Mouse (Mus musculus): ENCODE measurements around the gene 2310011J03Rik. TPM values are rescaled to one million over a fixed set of nuclear protein-coding genes. Genes with fewer than 3 reads are reported as not detected.
A peak's percentile ranks its signal among the peaks of the same experiment; 100 is the strongest.

The 2310011J03Rik gene
- 46.6 and 48.1 TPM in 2 replicates for polyA plus RNA-seq (2015; fragmentation: Nextera tagmentation; extraction: Ambion mirVana)

DNA sequence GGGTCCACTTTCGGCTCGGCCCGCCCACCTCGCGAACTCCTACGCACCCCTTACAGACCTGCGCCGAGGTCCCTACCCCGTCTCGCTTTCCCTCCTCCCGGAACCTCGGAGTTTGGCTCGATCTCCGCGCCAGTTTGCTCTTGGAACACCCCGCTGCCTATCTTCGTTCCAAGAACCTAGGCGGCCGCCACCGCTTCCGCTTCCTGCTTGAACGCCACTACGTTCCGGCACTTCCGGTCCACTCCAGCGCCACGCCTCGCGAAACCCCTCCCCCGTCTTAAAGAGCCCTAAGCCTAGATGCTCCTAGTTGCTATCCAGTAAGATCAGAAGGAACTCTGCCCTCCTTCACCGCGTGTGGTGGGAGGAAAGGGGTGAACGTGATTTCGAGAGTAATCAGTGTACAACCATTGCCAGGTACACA lies at the start of gene 2310011J03Rik:
TSS of gene 2310011J03Rik (minus strand) at position 198 of the 421 bp plus-strand sequence.
- peak; percentile 51; the same call in 1 of the 2 replicates for ATAC-seq (ENCODE audit: insufficient read depth, low FRiP score)
- H3K4me1 ChIP-seq (ENCODE audit: control insufficient read depth, insufficient read depth, low read length): peaks cover 13% of the 10 kb centered on the region; the same call in 1 of the 2 replicates
- WGBS: under 1% methylated on average over 34 of the region's 34 CpGs
- peak within 1 kb of the TSS; percentile 74 for H3K9ac ChIP-seq (ENCODE audit: low read length)
- H3K4me3 ChIP-seq (replicated peaks; ENCODE audit: low read length): peak within 1 kb of the TSS; percentile 56
- H3K27me3 ChIP-seq (ENCODE audit: control insufficient read depth, insufficient read depth, low read length): peaks cover 12% of the 10 kb centered on the region
- H3K9me3 ChIP-seq (replicated peaks; ENCODE audit: control insufficient read depth, low read length): no peaks in the 10 kb centered on the region
- H3K27ac ChIP-seq (ENCODE audit: low read length): peak within 1 kb of the TSS; percentile 72; the same call in 1 of the 2 replicates
- peak within 1 kb of the TSS; percentile 57 for H3K4me2 ChIP-seq (ENCODE audit: low read depth, low read length)
- peaks cover 5% of the 10 kb centered on the region; the same call in 1 of the 2 replicates for H3K36me3 ChIP-seq (ENCODE audit: control insufficient read depth, insufficient read depth, low read length)

DNA sequence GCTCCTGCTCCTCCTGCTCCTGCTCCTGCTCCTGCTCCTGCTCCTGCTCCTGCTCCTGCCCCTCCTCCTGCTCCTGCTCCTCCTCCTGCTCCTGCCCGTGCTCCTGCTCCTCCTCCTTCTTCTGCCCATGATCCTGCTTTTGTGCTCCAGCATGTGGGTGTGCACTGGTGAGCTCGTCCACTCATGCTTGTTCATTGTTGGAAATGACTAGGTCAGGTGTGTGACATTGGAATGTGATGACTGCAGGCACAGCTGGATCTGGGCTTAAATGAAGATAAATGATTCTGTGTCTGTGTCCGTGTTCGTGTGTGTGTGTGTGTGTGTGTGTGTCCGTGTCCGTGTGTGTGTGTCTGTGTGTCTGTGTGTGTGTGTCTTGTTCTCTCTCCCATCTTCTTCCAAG lies 48.1 kb upstream of the 2310011J03Rik start:
- Histone ChIP-seq H3K4me3 (replicated peaks; ENCODE audit: low read length) (no peak overlapping the region), H3K36me3 (ENCODE audit: control insufficient read depth, insufficient read depth, low read length) (no peaks in the 10 kb centered on the region), H3K9ac (ENCODE audit: low read length) (no peak overlapping the region), H3K27ac (ENCODE audit: low read length) (no peak overlapping the region), H3K4me1 (ENCODE audit: control insufficient read depth, insufficient read depth, low read length) (0 out of 2 replicates have a peak, but pooled peaks cover 3% of the 10 kb centered on the region), H3K27me3 (ENCODE audit: control insufficient read depth, insufficient read depth, low read length) (no peaks in the 10 kb centered on the region; the same call in 1 of the 2 replicates), H3K9me3 (replicated peaks; ENCODE audit: control insufficient read depth, low read length) (no peaks in the 10 kb centered on the region), H3K4me2 (ENCODE audit: low read depth, low read length) (no peak overlapping the region)
- ATAC-seq (ENCODE audit: insufficient read depth, low FRiP score): no peak
- 84% methylated on average over 6 of the region's 6 CpGs for WGBS

DNA sequence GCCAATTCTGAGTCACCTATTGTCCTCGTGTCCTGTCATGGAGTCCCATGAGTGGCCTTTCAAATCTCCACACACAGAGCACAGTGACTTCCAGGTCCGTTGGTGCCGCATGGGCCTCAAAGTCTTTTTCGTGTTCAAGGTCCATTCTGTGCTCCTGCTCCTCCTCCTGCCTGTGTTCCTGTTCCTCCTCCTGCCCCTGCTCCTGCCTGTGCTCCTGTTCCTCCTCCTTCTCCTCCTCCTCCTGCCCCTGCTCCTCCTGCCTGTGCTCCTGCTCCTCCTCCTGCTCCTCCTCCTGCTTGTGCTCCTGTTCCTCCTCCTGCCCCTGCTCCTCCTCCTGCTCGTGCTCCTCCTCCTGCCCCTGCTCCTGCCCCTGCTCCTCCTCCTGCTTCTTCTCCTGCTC lies 47.6 kb upstream of the 2310011J03Rik start:
- Histone ChIP-seq H3K9me3 (replicated peaks; ENCODE audit: control insufficient read depth, low read length) (no peaks in the 10 kb centered on the region), H3K4me2 (ENCODE audit: low read depth, low read length) (no peak overlapping the region), H3K9ac (ENCODE audit: low read length) (no peak overlapping the region), H3K4me1 (ENCODE audit: control insufficient read depth, insufficient read depth, low read length) (0 out of 2 replicates have a peak, but pooled peaks cover 3% of the 10 kb centered on the region), H3K27ac (ENCODE audit: low read length) (no peak overlapping the region), H3K4me3 (replicated peaks; ENCODE audit: low read length) (no peak overlapping the region), H3K36me3 (ENCODE audit: control insufficient read depth, insufficient read depth, low read length) (no peaks in the 10 kb centered on the region), H3K27me3 (ENCODE audit: control insufficient read depth, insufficient read depth, low read length) (no peaks in the 10 kb centered on the region; the same call in 1 of the 2 replicates)
- WGBS: 50% methylated on average over 5 of the region's 5 CpGs
- ATAC-seq (ENCODE audit: insufficient read depth, low FRiP score): no peak

DNA sequence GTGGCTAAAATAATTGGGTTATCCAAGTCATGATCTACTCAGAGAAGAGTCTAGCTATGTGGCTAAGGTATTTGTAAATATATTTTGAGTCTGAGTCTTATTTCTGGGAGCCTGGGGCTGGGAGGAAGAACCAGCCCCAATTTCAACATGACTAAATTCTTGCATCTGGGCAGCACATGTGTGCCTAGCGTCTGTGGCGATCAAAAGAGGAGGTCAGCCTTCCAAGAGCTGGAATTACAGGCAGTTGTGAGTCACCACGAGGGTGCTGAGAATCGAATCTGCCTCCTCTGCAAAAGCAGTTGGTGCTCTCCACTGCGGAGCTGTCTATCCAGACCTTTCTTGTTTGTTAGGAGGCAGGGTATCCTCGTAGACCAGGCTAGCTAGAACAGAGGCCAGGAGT lies 45.4 kb upstream of the 2310011J03Rik start:
- H3K36me3 ChIP-seq (ENCODE audit: control insufficient read depth, insufficient read depth, low read length): no peaks in the 10 kb centered on the region
- 73% methylated on average over 6 of the region's 6 CpGs for WGBS
- no peaks in the 10 kb centered on the region for H3K9me3 ChIP-seq (replicated peaks; ENCODE audit: control insufficient read depth, low read length)
- no peak overlapping the region for H3K9ac ChIP-seq (ENCODE audit: low read length)
- H3K4me3 ChIP-seq (replicated peaks; ENCODE audit: low read length): no peak overlapping the region
- ATAC-seq (ENCODE audit: insufficient read depth, low FRiP score): no peak
- H3K27me3 ChIP-seq (ENCODE audit: control insufficient read depth, insufficient read depth, low read length): no peaks in the 10 kb centered on the region; the same call in 1 of the 2 replicates
- H3K4me2 ChIP-seq (ENCODE audit: low read depth, low read length): no peak overlapping the region
- H3K27ac ChIP-seq (ENCODE audit: low read length): no peak overlapping the region
- no peaks in the 10 kb centered on the region for H3K4me1 ChIP-seq (ENCODE audit: control insufficient read depth, insufficient read depth, low read length)

DNA sequence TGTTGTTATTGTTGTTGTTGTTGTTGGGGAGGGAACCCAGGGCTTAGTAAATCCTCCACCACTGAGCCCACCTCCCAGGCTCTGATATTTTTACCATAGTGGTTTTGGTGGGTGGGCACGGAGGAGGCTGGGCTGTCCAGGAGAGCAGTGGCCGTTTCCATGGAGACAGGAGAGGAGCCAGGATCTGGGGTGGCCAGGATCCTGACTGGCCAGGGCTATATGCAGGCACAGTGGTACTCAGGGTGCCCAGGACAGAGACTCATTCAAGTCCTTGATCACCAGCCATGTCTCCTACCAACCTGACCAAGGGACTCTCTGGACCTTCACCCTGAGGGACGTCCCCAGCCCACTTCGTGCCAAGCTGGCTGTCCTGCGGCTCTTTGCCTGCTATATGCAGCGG lies 43.4 kb upstream of the 2310011J03Rik start:
- H3K4me3 ChIP-seq (replicated peaks; ENCODE audit: low read length): no peak overlapping the region
- no peaks in the 10 kb centered on the region for H3K9me3 ChIP-seq (replicated peaks; ENCODE audit: control insufficient read depth, low read length)
- H3K4me2 ChIP-seq (ENCODE audit: low read depth, low read length): no peak overlapping the region
- no peaks in the 10 kb centered on the region for H3K4me1 ChIP-seq (ENCODE audit: control insufficient read depth, insufficient read depth, low read length)
- H3K36me3 ChIP-seq (ENCODE audit: control insufficient read depth, insufficient read depth, low read length): no peaks in the 10 kb centered on the region
- no peak overlapping the region for H3K9ac ChIP-seq (ENCODE audit: low read length)
- H3K27ac ChIP-seq (ENCODE audit: low read length): no peak overlapping the region
- peaks cover 1% of the 10 kb centered on the region for H3K27me3 ChIP-seq (ENCODE audit: control insufficient read depth, insufficient read depth, low read length)
- 44% methylated on average over 6 of the region's 6 CpGs for WGBS
- ATAC-seq (ENCODE audit: insufficient read depth, low FRiP score): no peak

DNA sequence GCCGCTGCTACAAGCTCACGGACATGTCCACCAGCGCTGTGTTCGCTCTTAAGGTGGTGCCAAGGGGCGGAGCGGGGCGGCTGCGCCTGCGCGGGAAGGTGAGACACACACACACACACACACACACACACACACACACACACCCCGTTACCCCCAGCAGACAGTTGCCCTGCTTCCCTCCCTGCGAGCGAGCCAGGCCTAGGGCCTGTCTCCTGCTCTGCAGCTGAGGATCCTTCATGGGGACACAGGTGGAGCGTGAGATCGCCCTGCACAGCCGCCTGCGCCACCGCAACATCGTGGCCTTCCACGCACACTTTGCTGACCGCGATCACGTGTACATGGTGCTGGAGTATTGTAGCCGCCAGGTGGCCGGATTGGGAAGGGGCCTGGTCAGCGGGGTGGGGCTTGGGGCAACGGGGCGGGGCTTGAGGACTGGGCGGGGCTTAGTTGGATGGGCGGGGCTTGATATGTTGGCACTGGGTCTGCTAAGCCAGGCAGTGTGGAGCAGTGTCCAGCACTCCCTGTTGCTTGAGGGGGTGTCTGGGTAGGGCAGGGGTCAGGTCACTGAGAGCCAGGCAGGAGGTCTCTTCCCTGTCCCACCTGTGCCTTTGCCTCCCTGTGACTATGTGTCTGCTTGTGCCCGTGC lies 37.8 kb upstream of the 2310011J03Rik start:
- H3K9ac ChIP-seq (ENCODE audit: low read length): no peak overlapping the region

DNA sequence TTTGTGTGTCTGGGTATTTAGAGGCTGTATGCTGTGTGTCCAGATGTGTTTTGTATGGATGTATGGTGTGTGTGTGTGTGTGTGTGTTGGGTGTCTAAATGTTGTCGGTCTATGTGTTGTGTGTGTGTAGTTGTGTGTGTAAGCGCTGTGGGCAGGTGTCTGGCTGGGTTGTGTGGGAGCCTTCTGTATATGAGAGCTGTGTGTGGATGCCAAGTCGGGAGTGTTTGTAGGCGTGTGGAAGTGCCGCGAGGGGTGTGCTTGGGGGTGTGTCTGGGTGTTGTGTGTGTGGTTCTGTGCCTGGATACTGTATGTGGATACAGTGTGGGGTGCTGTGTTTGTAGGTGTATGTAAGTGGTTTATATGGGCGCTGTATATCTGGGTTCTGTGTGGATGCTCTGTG lies 37.0 kb upstream of the 2310011J03Rik start:
- Histone ChIP-seq H3K9ac (ENCODE audit: low read length) (no peak overlapping the region), H3K36me3 (ENCODE audit: control insufficient read depth, insufficient read depth, low read length) (no peaks in the 10 kb centered on the region), H3K4me2 (ENCODE audit: low read depth, low read length) (peak overlapping the region; percentile 51; the same call in 1 of the 2 replicates), H3K4me1 (ENCODE audit: control insufficient read depth, insufficient read depth, low read length) (peaks cover 22% of the 10 kb centered on the region), H3K9me3 (replicated peaks; ENCODE audit: control insufficient read depth, low read length) (no peaks in the 10 kb centered on the region), H3K27me3 (ENCODE audit: control insufficient read depth, insufficient read depth, low read length) (peaks cover 49% of the 10 kb centered on the region), H3K27ac (ENCODE audit: low read length) (no peak overlapping the region), H3K4me3 (replicated peaks; ENCODE audit: low read length) (no peak overlapping the region)
- 0 out of 2 replicates have a peak, but pooled peaks have one; percentile 22 for ATAC-seq (ENCODE audit: insufficient read depth, low FRiP score)
- 28% methylated on average over 7 of the region's 7 CpGs for WGBS

More for the DNA sequence above, 37.8 kb upstream of the 2310011J03Rik start:
- H3K36me3 ChIP-seq (ENCODE audit: control insufficient read depth, insufficient read depth, low read length): no peaks in the 10 kb centered on the region
- ATAC-seq (ENCODE audit: insufficient read depth, low FRiP score): peak; percentile 59
- H3K4me1 ChIP-seq (ENCODE audit: control insufficient read depth, insufficient read depth, low read length): peaks cover 22% of the 10 kb centered on the region
- peak overlapping the region; percentile 33 for H3K4me3 ChIP-seq (replicated peaks; ENCODE audit: low read length)
- WGBS: 8% methylated on average over 31 of the region's 31 CpGs
- peak overlapping the region; percentile 51 for H3K4me2 ChIP-seq (ENCODE audit: low read depth, low read length)
- H3K27me3 ChIP-seq (ENCODE audit: control insufficient read depth, insufficient read depth, low read length): peaks cover 45% of the 10 kb centered on the region
- no peaks in the 10 kb centered on the region for H3K9me3 ChIP-seq (replicated peaks; ENCODE audit: control insufficient read depth, low read length)
- H3K27ac ChIP-seq (ENCODE audit: low read length): no peak overlapping the region

DNA sequence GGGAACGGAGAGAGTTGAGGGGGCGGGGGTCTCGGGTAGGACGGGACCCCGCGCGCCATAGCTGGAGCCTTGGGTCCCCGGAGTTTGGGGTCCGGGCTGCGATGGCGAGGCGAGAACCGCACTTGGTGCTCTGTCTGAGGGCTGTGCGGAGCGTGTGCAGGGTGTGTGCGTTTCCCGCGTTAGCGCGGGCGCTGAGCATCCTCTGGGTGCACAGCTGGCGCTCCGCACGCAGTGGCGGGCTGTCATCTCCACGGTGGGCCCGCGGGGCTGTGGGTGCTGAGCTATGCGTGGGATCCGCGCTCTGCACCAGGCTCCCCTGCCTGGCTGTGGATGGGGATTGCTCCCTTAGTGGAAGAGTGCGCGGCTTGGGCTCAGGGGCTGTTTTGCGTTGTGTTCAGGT lies 36.4 kb upstream of the 2310011J03Rik start:
- 3% methylated on average over 34 of the region's 34 CpGs for WGBS
- Histone ChIP-seq H3K4me3 (replicated peaks; ENCODE audit: low read length) (peak overlapping the region; percentile 21), H3K9ac (ENCODE audit: low read length) (0 out of 2 replicates have a peak overlapping the region, but pooled peaks have one; percentile 7), H3K4me2 (ENCODE audit: low read depth, low read length) (peak overlapping the region; percentile 49), H3K27ac (ENCODE audit: low read length) (no peak overlapping the region), H3K4me1 (ENCODE audit: control insufficient read depth, insufficient read depth, low read length) (peaks cover 22% of the 10 kb centered on the region), H3K36me3 (ENCODE audit: control insufficient read depth, insufficient read depth, low read length) (no peaks in the 10 kb centered on the region), H3K27me3 (ENCODE audit: control insufficient read depth, insufficient read depth, low read length) (peaks cover 55% of the 10 kb centered on the region), H3K9me3 (replicated peaks; ENCODE audit: control insufficient read depth, low read length) (no peaks in the 10 kb centered on the region)
- no peak for ATAC-seq (ENCODE audit: insufficient read depth, low FRiP score)

DNA sequence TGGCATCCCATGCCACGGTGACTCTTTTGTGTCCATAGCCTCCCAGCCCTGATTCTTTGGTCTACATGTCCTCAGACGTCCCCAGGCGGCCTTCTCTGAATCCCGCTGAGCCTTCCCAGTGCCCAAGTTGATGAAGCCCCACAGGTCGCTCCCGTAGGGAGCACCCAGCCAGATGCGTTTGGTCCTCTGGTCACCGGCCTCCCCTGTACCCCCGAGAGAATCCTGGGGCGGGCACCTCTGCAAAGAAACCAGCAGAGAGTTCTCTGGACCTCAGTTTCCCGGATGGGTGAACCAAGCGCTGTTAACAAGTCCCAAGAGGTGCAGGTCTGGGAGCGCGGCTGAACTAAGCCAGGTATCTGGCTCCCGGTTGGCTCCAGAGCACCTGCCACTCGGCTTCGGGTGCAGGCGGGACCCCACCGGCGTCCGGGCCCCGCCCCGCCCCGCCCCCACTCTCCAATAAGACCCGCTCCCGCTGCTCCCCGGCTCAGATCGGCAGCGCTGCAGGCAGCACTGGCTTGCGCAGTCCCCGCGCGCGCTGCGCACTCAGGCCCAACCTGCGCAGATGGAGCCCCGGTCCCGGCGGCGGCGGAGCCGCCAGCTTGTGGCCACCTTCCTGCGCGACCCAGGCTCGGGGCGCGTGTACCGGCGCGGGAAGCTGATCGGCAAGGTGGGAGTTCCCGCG lies 35.8 kb upstream of the 2310011J03Rik start, which contains the start of gene Plk5:
TSS of gene Plk5 (plus strand) at position 459 of the 682 bp plus-strand sequence.
- Histone ChIP-seq H3K9me3 (replicated peaks; ENCODE audit: control insufficient read depth, low read length) (no peaks in the 10 kb centered on the region), H3K4me3 (replicated peaks; ENCODE audit: low read length) (peak within 1 kb of the TSS; percentile 21), H3K27me3 (ENCODE audit: control insufficient read depth, insufficient read depth, low read length) (peaks cover 57% of the 10 kb centered on the region), H3K27ac (ENCODE audit: low read length) (no peak within 1 kb of the TSS), H3K4me2 (ENCODE audit: low read depth, low read length) (peak within 1 kb of the TSS; percentile 49), H3K4me1 (ENCODE audit: control insufficient read depth, insufficient read depth, low read length) (peaks cover 22% of the 10 kb centered on the region), H3K36me3 (ENCODE audit: control insufficient read depth, insufficient read depth, low read length) (no peaks in the 10 kb centered on the region), H3K9ac (ENCODE audit: low read length) (0 out of 2 replicates have a peak within 1 kb of the TSS, but pooled peaks have one; percentile 7)
- WGBS: 2% methylated on average over 52 of the region's 53 CpGs
- ATAC-seq (ENCODE audit: insufficient read depth, low FRiP score): no peak

All from stomach, embryonic 16.5 days (tissue).